Mouse (Mus musculus): ENCODE data around the gene Nceh1. TPM values are rescaled to one million over a fixed set of nuclear protein-coding genes. Genes with fewer than 3 reads are reported as not detected.

The Nceh1 gene
- polyA plus RNA-seq (2015; fragmentation: Nextera tagmentation; extraction: Ambion mirVana), result 4.5 TPM in 2 replicates

GRCm38 (mm10) chr3:27182733-27183600 lies at the start of gene Nceh1:
Gene Nceh1 (plus strand): TSS chr3:27182965.
- Histone ChIP-seq H3K4me2 (peak within 1 kb of the TSS; percentile 94), H3K9ac (peak within 1 kb of the TSS; percentile 79), H3K4me3 (peak within 1 kb of the TSS; percentile 76), H3K9me3 (replicated peaks) (no peaks in the 10 kb centered on the region), H3K4me1 (peaks cover 10% of the 10 kb centered on the region; the same call in 1 of the 2 replicates), H3K27ac (no peak within 1 kb of the TSS; the same call in 1 of the 2 replicates), H3K27me3 (no peaks in the 10 kb centered on the region), H3K36me3 (ENCODE audit: poor library complexity, severe bottlenecking) (no peaks in the 10 kb centered on the region)
- peak; percentile 99 for ATAC-seq
- WGBS, result under 1% methylated on average over 54 of the region's 54 CpGs

GRCm38 (mm10) chr3:27140101-27140500 lies 42.7 kb upstream of the Nceh1 start:
- peaks cover 81% of the 10 kb centered on the region for H3K36me3 ChIP-seq (ENCODE audit: poor library complexity, severe bottlenecking)
- WGBS, result 88% methylated on average over 8 of the region's 8 CpGs
- no peak for ATAC-seq
- H3K9me3 ChIP-seq (replicated peaks), result no peaks in the 10 kb centered on the region
- H3K4me2 ChIP-seq, result no peak overlapping the region
- no peaks in the 10 kb centered on the region for H3K4me1 ChIP-seq
- no peak overlapping the region for H3K9ac ChIP-seq
- H3K27ac ChIP-seq, result no peak overlapping the region
- H3K4me3 ChIP-seq, result no peak overlapping the region
- H3K27me3 ChIP-seq, result no peaks in the 10 kb centered on the region

- Histone ChIP-seq H3K27me3 (no peaks in the 10 kb centered on the region), H3K4me3 (no peak overlapping the region), H3K9me3 (replicated peaks) (no peaks in the 10 kb centered on the region), H3K4me2 (no peak overlapping the region), H3K27ac (no peak overlapping the region), H3K36me3 (ENCODE audit: poor library complexity, severe bottlenecking) (peaks cover 70% of the 10 kb centered on the region), H3K9ac (no peak overlapping the region), H3K4me1 (no peaks in the 10 kb centered on the region)
- no peak for ATAC-seq
- 84% methylated on average over 7 of the region's 7 CpGs for WGBS
These were observed 39.2 kb upstream of the Nceh1 start for GRCm38 (mm10) chr3:27143570-27143969.

- ATAC-seq, result no peak
- peaks cover 68% of the 10 kb centered on the region for H3K36me3 ChIP-seq (ENCODE audit: poor library complexity, severe bottlenecking)
- 91% methylated on average over 7 of the region's 7 CpGs for WGBS
These were observed 37.0 kb upstream of the Nceh1 start for GRCm38 (mm10) chr3:27145733-27146132.

GRCm38 (mm10) chr3:27153191-27153671 lies 29.5 kb upstream of the Nceh1 start:
- H3K27ac ChIP-seq, result peak overlapping the region; percentile 74
- peak overlapping the region; percentile 85 for H3K9ac ChIP-seq
- H3K4me2 ChIP-seq, result peak overlapping the region; percentile 71
- 0% methylated on average over 29 of the region's 31 CpGs for WGBS
- no peaks in the 10 kb centered on the region for H3K9me3 ChIP-seq (replicated peaks)
- H3K27me3 ChIP-seq, result no peaks in the 10 kb centered on the region
- peaks cover 31% of the 10 kb centered on the region for H3K4me1 ChIP-seq
- H3K36me3 ChIP-seq (ENCODE audit: poor library complexity, severe bottlenecking), result peaks cover 18% of the 10 kb centered on the region
- H3K4me3 ChIP-seq, result peak overlapping the region; percentile 85
- ATAC-seq, result peak; percentile 60

More at GRCm38 (mm10) chr3:27145733-27146132, 37.0 kb upstream of the Nceh1 start:
- Histone ChIP-seq H3K4me3 (no peak overlapping the region), H3K27ac (no peak overlapping the region), H3K27me3 (no peaks in the 10 kb centered on the region), H3K4me1 (no peaks in the 10 kb centered on the region), H3K9ac (no peak overlapping the region), H3K4me2 (no peak overlapping the region), H3K9me3 (replicated peaks) (no peaks in the 10 kb centered on the region)

- Histone ChIP-seq H3K36me3 (ENCODE audit: poor library complexity, severe bottlenecking) (peaks cover 13% of the 10 kb centered on the region), H3K4me3 (peak within 1 kb of the TSS; percentile 85), H3K9ac (peak within 1 kb of the TSS; percentile 85), H3K4me1 (peaks cover 31% of the 10 kb centered on the region), H3K27ac (peak within 1 kb of the TSS; percentile 74), H3K9me3 (replicated peaks) (no peaks in the 10 kb centered on the region), H3K4me2 (peak within 1 kb of the TSS; percentile 71), H3K27me3 (no peaks in the 10 kb centered on the region)
- under 1% methylated on average over 37 of the region's 37 CpGs for WGBS
- peak; percentile 100 for ATAC-seq
These were observed 29.0 kb upstream of the Nceh1 start, which contains the start of gene Ect2 for GRCm38 (mm10) chr3:27153701-27154209. Gene Ect2 (minus strand): TSS chr3:27153878.

GRCm38 (mm10) chr3:27154280-27154679 lies 28.5 kb upstream of the Nceh1 start:
- Histone ChIP-seq H3K4me1 (peaks cover 31% of the 10 kb centered on the region), H3K4me2 (peak overlapping the region; percentile 53), H3K9ac (peak overlapping the region; percentile 48; the same call in 1 of the 2 replicates), H3K27me3 (no peaks in the 10 kb centered on the region), H3K4me3 (peak overlapping the region; percentile 85), H3K27ac (peak overlapping the region; percentile 54), H3K9me3 (replicated peaks) (no peaks in the 10 kb centered on the region), H3K36me3 (ENCODE audit: poor library complexity, severe bottlenecking) (peaks cover 9% of the 10 kb centered on the region)
- 54% methylated on average over 2 of the region's 2 CpGs for whole genome bisulfite sequencing
- ATAC-seq, result peak; percentile 7

GRCm38 (mm10) chr3:27155051-27155855 lies 27.5 kb upstream of the Nceh1 start:
- Histone ChIP-seq H3K9ac (peak overlapping the region; percentile 34; the same call in 1 of the 2 replicates), H3K27ac (0 out of 2 replicates have a peak overlapping the region, but pooled peaks have one; percentile 14), H3K9me3 (replicated peaks) (no peaks in the 10 kb centered on the region), H3K27me3 (no peaks in the 10 kb centered on the region), H3K4me1 (peaks cover 31% of the 10 kb centered on the region), H3K4me2 (no peak overlapping the region), H3K4me3 (no peak overlapping the region), H3K36me3 (ENCODE audit: poor library complexity, severe bottlenecking) (peaks cover under 1% of the 10 kb centered on the region; the same call in 1 of the 2 replicates)
- ATAC-seq, result no peak
- WGBS, result 15% methylated on average over 6 of the region's 6 CpGs

GRCm38 (mm10) chr3:27155856-27156593 lies 26.7 kb upstream of the Nceh1 start:
- H3K4me3 ChIP-seq, result no peak overlapping the region
- ATAC-seq, result no peak
- 79% methylated on average over 9 of the region's 9 CpGs for WGBS
- H3K4me2 ChIP-seq, result no peak overlapping the region
- H3K9ac ChIP-seq, result no peak overlapping the region
- no peaks in the 10 kb centered on the region for H3K9me3 ChIP-seq (replicated peaks)
- H3K36me3 ChIP-seq (ENCODE audit: poor library complexity, severe bottlenecking), result no peaks in the 10 kb centered on the region
- H3K27ac ChIP-seq, result no peak overlapping the region
- peaks cover 29% of the 10 kb centered on the region for H3K4me1 ChIP-seq
- no peaks in the 10 kb centered on the region for H3K27me3 ChIP-seq

GRCm38 (mm10) chr3:27156594-27156949 lies 26.2 kb upstream of the Nceh1 start:
- no peak overlapping the region for H3K4me3 ChIP-seq
- H3K4me2 ChIP-seq, result no peak overlapping the region
- peaks cover 24% of the 10 kb centered on the region for H3K4me1 ChIP-seq
- 61% methylated on average over 3 of the region's 3 CpGs for WGBS
- H3K9me3 ChIP-seq (replicated peaks), result no peaks in the 10 kb centered on the region
- H3K27ac ChIP-seq, result no peak overlapping the region
- H3K27me3 ChIP-seq, result no peaks in the 10 kb centered on the region
- no peak overlapping the region for H3K9ac ChIP-seq
- no peaks in the 10 kb centered on the region for H3K36me3 ChIP-seq (ENCODE audit: poor library complexity, severe bottlenecking)
- ATAC-seq, result no peak

- no peak for ATAC-seq
- Histone ChIP-seq H3K36me3 (ENCODE audit: poor library complexity, severe bottlenecking) (no peaks in the 10 kb centered on the region), H3K4me1 (peaks cover 8% of the 10 kb centered on the region), H3K9me3 (replicated peaks) (no peaks in the 10 kb centered on the region), H3K4me3 (no peak overlapping the region), H3K4me2 (no peak overlapping the region), H3K27ac (no peak overlapping the region), H3K27me3 (no peaks in the 10 kb centered on the region), H3K9ac (no peak overlapping the region)
- WGBS, result 56% methylated on average over 4 of the region's 4 CpGs
These were observed 23.9 kb upstream of the Nceh1 start for GRCm38 (mm10) chr3:27158910-27159309.

Measured in forebrain, embryonic 13.5 days (tissue).